Mouse (Mus musculus) yolk sac, embryonic 10.5 days (tissue): Measurements from ENCODE around the gene Anxa6.
"Not testable (repeated sequence)": the region's sequence is repeated elsewhere in the genome, so short reads cannot be mapped to it uniquely, and the experiment has no call there.

Experiments
- DNase-seq: peaks from one replicate; pipeline ENCODE4 v3.0.0-alpha.2; 2017; ENCODE audit warnings: low spot score

Anxa6 gene

GRCm38 (mm10) chr11:54961164-54961850 lies 71.9 kb downstream of the Anxa6 start:
- no peak for DNase-seq

GRCm38 (mm10) chr11:54960251-54960650 lies 73.0 kb downstream of the Anxa6 start:
- DNase-seq = no peak

GRCm38 (mm10) chr11:54958571-54959073 lies 74.6 kb downstream of the Anxa6 start:
- DNase-seq = no peak

GRCm38 (mm10) chr11:54957708-54958107 lies 75.5 kb downstream of the Anxa6 start:
- DNase-seq = not testable (repeated sequence)

- DNase-seq = no peak
Measured at GRCm38 (mm10) chr11:54956912-54957311, 76.3 kb downstream of the Anxa6 start.

GRCm38 (mm10) chr11:54955735-54956480 lies 77.3 kb downstream of the Anxa6 start:
- DNase-seq = peak; percentile 98

GRCm38 (mm10) chr11:54955400-54955734 lies 77.9 kb downstream of the Anxa6 start:
- not testable (repeated sequence) for DNase-seq

- no peak for DNase-seq
Measured at GRCm38 (mm10) chr11:54954716-54955115, 78.5 kb downstream of the Anxa6 start.

GRCm38 (mm10) chr11:54953993-54954446 lies 79.2 kb downstream of the Anxa6 start:
- no peak for DNase-seq

GRCm38 (mm10) chr11:54952651-54953050 lies 80.6 kb downstream of the Anxa6 start:
- no peak for DNase-seq

- DNase-seq = no peak
Measured at GRCm38 (mm10) chr11:54950684-54951083, 82.6 kb downstream of the Anxa6 start.

- DNase-seq = no peak
Measured at GRCm38 (mm10) chr11:54949717-54950116, 83.5 kb downstream of the Anxa6 start.

- DNase-seq = no peak
Measured at GRCm38 (mm10) chr11:54944702-54945101, 88.5 kb downstream of the Anxa6 start.

- no peak for DNase-seq
Measured at GRCm38 (mm10) chr11:54940056-54940455, 93.2 kb downstream of the Anxa6 start.

- DNase-seq = no peak
Measured at GRCm38 (mm10) chr11:54939501-54939900, 93.7 kb downstream of the Anxa6 start.

- no peak for DNase-seq
Measured at GRCm38 (mm10) chr11:54936771-54937140, 96.5 kb downstream of the Anxa6 start.

GRCm38 (mm10) chr11:54936035-54936770 lies 97.0 kb downstream of the Anxa6 start:
- DNase-seq = no peak

GRCm38 (mm10) chr11:54934198-54934597 lies 99.0 kb downstream of the Anxa6 start:
- DNase-seq = no peak

GRCm38 (mm10) chr11:54932540-54932939 lies 100.7 kb downstream of the Anxa6 start:
- no peak for DNase-seq

GRCm38 (mm10) chr11:54931405-54932093 lies 101.7 kb downstream of the Anxa6 start:
- DNase-seq = no peak

- DNase-seq = peak; percentile 53
Measured at GRCm38 (mm10) chr11:54930318-54930979, 102.8 kb downstream of the Anxa6 start.
